Mouse (Mus musculus): ENCODE results near the gene Ifnar1. TPM values are rescaled to one million over a fixed set of nuclear protein-coding genes. Genes with fewer than 3 reads are reported as not detected.

Ifnar1 gene
- total RNA-seq, 2 experiments from 2014 or later: 35.6 to 42.5 TPM

- no peak for ATAC-seq (replicated peaks; ENCODE audit: poor library complexity, severe bottlenecking)
Measured at GRCm38 (mm10) chr16:91534888-91535287, 49.9 kb downstream of the Ifnar1 start.

GRCm38 (mm10) chr16:91536372-91536771 lies 51.3 kb downstream of the Ifnar1 start:
- no peak for ATAC-seq (replicated peaks; ENCODE audit: poor library complexity, severe bottlenecking)

- no peak for ATAC-seq (replicated peaks; ENCODE audit: poor library complexity, severe bottlenecking)
Measured at GRCm38 (mm10) chr16:91537065-91537464, 52.0 kb downstream of the Ifnar1 start.

- peak; percentile 75 for ATAC-seq (replicated peaks; ENCODE audit: poor library complexity, severe bottlenecking)
Measured at GRCm38 (mm10) chr16:91538051-91538450, 53.0 kb downstream of the Ifnar1 start.

- peak; percentile 63 for ATAC-seq (replicated peaks; ENCODE audit: poor library complexity, severe bottlenecking)
Measured at GRCm38 (mm10) chr16:91538513-91538912, 53.5 kb downstream of the Ifnar1 start.

GRCm38 (mm10) chr16:91541573-91542081 lies 56.6 kb downstream of the Ifnar1 start:
- no peak for ATAC-seq (replicated peaks; ENCODE audit: poor library complexity, severe bottlenecking)

- ATAC-seq (replicated peaks; ENCODE audit: poor library complexity, severe bottlenecking): no peak
Measured at GRCm38 (mm10) chr16:91543619-91544018, 58.6 kb downstream of the Ifnar1 start.

- ATAC-seq (replicated peaks; ENCODE audit: poor library complexity, severe bottlenecking): peak; percentile 33
Measured at GRCm38 (mm10) chr16:91545597-91546281, 60.7 kb downstream of the Ifnar1 start.

- peak; percentile 77 for ATAC-seq (replicated peaks; ENCODE audit: poor library complexity, severe bottlenecking)
Measured at GRCm38 (mm10) chr16:91546391-91546835, 61.4 kb downstream of the Ifnar1 start.

GRCm38 (mm10) chr16:91546836-91547741 lies 62.1 kb downstream of the Ifnar1 start, which contains the start of gene Ifngr2:
Ifngr2 (plus strand) TSS chr16:91547072.
- peak; percentile 23 for ATAC-seq (replicated peaks; ENCODE audit: poor library complexity, severe bottlenecking)

- peak; percentile 50 for ATAC-seq (replicated peaks; ENCODE audit: poor library complexity, severe bottlenecking)
Measured at GRCm38 (mm10) chr16:91547974-91548373, 62.9 kb downstream of the Ifnar1 start.

GRCm38 (mm10) chr16:91548586-91548985 lies 63.5 kb downstream of the Ifnar1 start:
- ATAC-seq (replicated peaks; ENCODE audit: poor library complexity, severe bottlenecking): no peak

GRCm38 (mm10) chr16:91548996-91549395 lies 64.0 kb downstream of the Ifnar1 start:
- ATAC-seq (replicated peaks; ENCODE audit: poor library complexity, severe bottlenecking): no peak

- ATAC-seq (replicated peaks; ENCODE audit: poor library complexity, severe bottlenecking): no peak
Measured at GRCm38 (mm10) chr16:91549616-91550015, 64.6 kb downstream of the Ifnar1 start.

- no peak for ATAC-seq (replicated peaks; ENCODE audit: poor library complexity, severe bottlenecking)
Measured at GRCm38 (mm10) chr16:91551081-91551524, 66.1 kb downstream of the Ifnar1 start.

GRCm38 (mm10) chr16:91552072-91552471 lies 67.0 kb downstream of the Ifnar1 start:
- ATAC-seq (replicated peaks; ENCODE audit: poor library complexity, severe bottlenecking): no peak

- ATAC-seq (replicated peaks; ENCODE audit: poor library complexity, severe bottlenecking): peak; percentile 59
Measured at GRCm38 (mm10) chr16:91553625-91554024, 68.6 kb downstream of the Ifnar1 start.

- no peak for ATAC-seq (replicated peaks; ENCODE audit: poor library complexity, severe bottlenecking)
Measured at GRCm38 (mm10) chr16:91555017-91555605, 70.1 kb downstream of the Ifnar1 start.

GRCm38 (mm10) chr16:91556659-91557058 lies 71.6 kb downstream of the Ifnar1 start:
- ATAC-seq (replicated peaks; ENCODE audit: poor library complexity, severe bottlenecking): no peak

Data from granulocyte monocyte progenitor cell, adult 5-6 weeks (primary cell).